Mouse (Mus musculus): ENCODE results near the gene Dcun1d5.
"Not testable (repeated sequence)": the region's sequence is repeated elsewhere in the genome, so short reads cannot be mapped to it uniquely, and the experiment has no call there.

Dcun1d5 gene

DNA sequence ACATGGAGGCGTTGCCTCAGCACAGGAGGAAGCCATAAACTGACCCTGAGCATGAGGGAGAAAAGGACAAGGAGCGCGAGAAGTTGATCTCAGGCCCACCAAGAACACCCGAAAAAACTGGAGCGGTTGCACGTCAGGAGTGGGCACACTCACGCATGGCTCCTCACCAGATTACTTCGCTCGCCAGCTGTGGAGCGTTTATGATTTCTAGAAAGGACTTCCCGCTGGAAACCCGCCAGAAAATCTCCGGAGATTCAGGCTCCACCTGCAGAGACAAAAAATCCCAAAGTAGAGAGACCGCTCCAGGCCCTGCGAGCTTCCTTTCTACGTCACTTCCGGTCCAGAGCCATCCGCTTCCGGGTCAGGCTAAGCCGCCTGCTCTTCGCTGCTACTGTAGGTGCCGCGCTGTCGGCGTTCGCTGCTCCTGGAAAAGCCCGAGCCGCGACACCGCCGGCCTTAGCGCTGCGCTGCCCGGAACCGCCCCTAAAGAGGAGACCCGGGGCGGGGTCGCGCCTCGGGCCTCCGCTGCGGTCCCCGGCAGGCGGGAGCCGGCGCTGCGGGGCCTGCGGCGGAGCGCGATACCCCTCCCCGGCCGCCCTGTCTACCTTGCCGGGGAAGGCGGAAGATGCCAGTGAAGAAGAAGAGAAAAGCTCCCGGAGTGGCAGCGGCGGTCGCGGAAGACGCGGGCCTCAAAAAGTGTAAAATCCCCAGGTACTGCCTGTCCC lies at the start of gene Dcun1d5, which contains the start of gene Dync2h1:
Gene Dcun1d5 (plus strand): TSS at position 349 of the 725 bp plus-strand sequence.
Gene Dync2h1 (minus strand): TSS at position 275 of the 725 bp plus-strand sequence.
- DNase-seq (ENCODE audit: low spot score): peak; percentile 93

DNA sequence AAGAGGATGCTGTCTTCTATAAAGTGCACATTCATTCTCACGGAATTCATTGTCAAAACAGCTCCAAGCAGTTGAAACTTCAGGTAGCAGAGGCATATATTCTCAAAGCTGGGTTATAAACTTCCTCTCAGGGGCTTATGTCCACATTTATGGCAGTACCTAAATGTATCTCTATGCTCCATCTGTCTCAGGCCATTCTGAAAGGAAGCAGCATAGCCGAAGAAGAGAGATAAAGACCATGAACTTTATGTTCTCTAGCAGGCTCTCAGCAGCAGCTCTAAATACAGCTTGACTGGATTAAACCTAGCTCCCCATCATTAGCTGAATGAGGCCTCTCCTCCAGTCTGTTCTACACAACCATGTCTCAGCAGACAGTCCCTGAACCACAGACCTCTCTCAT lies 29.9 kb upstream of the Dcun1d5 start:
- no peak for DNase-seq (ENCODE audit: low spot score)

DNA sequence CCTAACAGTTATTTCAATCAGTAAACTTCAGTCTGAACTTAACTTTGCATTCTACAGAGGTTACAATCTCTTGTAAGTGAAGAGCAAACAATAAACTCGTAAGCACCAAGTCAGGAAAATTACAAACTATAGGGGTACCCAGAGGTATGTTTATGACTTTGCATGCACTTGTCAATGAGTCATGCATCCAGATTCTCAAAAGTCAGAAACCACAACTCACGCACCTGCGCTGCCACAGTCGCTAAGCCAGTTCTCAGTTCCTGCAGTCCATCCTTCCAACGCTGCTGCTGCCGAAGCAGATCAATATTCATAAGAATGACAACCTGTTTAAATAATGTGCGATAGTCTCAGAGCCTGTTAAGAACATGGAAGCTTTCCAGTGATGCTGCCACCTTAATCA lies 25.7 kb upstream of the Dcun1d5 start:
- no peak for DNase-seq (ENCODE audit: low spot score)

DNA sequence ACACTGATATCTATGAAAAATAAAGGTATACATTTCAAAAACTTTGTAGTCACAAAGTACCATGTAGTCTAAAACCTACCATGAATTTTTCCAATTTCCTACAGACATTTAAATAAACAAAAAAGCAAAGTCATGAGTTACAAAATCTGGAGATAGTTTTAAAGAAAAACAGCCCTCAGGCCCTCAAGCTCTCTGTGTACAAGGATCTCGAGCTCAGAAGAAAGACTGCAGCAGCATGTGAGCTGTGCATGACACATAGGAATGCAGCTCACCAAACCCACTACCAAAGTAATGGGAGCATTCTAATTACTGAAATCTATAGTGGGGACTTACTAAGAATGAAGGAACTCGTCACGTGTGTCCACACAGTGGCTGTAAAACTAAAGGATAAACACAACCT lies 24.6 kb upstream of the Dcun1d5 start:
- DNase-seq (ENCODE audit: low spot score): no peak

DNA sequence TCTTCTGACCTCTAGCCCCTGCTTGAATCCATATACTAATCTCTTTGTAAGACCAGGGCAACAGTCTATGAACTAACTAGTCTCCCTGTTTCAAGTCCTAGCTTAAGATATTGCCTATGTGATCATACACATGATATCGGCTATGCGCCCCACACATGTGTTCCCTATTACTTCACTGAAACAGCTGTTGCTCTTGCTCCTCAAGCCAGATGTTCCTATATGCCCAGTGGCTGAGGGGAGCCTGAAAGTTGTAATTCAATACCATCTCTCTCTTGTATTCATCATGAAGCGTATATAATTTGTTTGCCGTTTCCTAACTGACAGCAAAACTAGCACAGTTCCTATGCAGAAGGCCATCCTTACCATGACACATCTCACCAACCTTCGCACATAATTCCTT lies 23.6 kb upstream of the Dcun1d5 start:
- DNase-seq (ENCODE audit: low spot score): peak; percentile 18

DNA sequence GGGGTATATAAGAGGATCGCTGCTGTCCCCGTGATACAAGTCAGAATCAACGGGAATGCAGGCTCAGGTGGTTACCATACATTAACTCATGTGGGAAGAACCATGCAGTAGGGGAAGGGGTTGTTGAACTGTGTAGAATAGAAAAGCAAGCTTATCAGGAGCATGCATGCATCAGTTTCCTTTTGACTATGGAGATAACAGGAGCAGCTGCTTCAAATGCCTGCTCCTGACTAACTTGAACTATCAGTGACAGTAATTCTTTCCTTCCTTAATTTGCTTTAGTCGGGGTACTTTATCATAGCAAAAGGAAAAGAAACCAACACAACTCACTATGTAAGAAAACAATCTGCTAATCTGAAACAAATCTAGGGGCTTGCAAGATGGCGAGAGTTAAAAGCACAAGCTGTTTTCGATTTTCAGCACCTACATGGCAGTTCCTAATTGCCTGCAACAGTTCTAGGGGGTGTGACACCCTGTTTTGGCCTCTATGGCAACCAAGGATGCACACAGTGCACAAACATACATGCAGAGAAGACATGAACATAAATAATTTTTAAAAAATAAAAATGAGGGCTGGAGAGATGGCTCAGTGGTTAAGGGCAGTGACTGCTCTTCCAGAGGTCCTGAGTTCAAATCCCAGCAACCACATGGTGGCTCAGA lies 16.9 kb upstream of the Dcun1d5 start:
- DNase-seq (ENCODE audit: low spot score): no peak

DNA sequence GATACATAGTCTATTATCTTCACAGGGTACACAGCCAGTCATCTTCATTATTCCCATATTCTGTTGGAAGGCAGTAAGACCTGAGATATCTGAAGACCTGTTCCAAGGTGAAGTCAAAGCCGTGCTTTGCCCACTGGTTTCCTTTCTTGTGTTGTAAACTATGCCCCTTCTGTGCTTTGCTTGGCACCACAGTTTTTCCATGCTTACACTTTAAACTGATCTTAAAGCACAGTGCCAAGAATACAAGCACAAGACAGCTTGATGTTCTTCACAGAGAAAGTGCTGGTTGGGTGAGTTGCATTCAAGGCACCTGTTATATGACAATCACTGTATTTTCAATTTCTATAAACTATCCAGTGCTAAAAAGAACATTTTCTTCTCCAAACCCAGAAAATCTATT lies 10.6 kb upstream of the Dcun1d5 start:
- no peak for DNase-seq (ENCODE audit: low spot score)

DNA sequence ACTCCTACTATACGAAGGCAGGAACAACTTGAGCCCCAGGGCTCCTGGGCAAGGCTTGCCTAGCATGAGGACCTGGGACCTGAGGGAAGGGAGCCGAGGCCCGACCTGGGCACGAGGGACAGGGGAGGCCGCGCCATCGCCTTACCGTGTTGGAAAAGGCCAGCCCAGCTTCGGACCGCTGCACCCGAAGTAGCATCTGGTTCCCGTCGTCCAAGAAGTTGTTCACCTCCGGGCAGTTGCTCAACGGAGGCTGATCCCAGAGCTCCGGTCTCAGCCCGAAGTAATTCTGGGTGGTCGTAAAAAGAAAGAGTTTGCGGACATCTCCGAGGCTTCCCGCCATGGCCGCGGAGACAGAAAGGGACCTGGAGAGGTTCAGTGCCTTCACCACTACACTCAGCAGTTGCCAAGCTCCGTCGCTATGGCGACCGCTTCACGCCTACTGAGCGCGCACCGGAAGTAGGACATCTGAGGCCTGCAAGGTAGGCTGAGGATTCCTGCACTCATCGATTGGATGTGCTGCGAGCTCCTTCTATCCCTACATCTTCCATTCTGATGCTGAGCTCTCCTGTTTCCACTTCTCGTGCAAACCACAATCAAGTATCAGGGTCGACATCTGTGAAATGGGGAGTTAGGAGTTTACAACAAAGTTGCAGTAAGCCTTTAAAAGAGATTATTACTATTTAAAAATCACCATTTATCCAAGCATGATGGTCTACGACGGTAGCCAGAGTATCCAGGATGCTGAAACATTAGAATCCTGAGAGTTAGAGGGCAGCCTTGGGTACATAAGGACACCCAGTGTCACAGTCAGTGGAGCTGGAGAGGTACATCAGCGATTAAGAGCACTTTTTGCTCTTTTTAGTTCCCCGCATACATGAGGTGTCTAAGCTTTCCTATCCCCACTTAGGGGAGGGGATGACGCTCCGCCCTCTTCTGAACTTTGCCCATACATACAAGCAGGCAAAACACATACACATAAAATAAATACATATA lies 7.4 kb upstream of the Dcun1d5 start:
- DNase-seq (ENCODE audit: low spot score): peak; percentile 95

DNA sequence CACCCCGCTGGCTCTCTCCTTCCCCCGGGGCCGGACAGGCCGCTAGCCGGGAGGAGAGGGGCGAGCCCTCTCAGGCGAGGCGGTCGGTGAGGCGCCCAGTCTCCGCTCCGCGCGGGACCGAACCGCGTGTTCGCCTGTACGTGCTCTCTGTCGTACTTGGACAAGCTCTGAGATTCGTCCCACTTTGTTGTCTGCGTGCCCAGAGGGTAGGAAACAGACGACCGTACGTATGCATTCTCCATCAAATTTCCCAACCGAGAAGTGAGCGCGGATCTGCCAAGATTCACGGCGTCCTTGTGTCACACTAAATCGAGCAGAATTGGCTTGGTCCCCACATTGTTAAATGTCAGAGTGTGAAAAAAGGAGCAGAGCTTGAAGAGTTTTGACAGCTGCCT lies 574 bp downstream of the Dcun1d5 start:
- peak; percentile 34 for DNase-seq (ENCODE audit: low spot score)

DNA sequence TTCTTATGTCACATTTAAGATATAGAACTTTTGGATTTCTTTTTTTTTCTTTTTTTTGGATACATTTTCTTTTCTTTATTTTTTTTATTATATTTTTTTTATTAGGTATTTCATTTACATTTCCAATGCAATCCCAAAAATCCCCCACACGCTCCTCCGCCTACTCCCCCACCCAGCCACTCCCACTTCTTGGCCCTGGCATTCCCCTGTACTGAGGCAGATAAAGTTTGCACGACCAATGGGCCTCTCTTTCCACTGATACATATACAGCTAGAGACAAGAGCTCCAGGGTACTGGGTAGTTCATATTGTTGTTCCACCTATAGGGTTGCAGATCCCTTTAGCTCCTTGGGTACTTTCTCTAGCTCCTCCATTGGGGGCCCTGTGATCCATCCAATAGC lies 6.4 kb downstream of the Dcun1d5 start:
- DNase-seq (ENCODE audit: low spot score): not testable (repeated sequence)

DNA sequence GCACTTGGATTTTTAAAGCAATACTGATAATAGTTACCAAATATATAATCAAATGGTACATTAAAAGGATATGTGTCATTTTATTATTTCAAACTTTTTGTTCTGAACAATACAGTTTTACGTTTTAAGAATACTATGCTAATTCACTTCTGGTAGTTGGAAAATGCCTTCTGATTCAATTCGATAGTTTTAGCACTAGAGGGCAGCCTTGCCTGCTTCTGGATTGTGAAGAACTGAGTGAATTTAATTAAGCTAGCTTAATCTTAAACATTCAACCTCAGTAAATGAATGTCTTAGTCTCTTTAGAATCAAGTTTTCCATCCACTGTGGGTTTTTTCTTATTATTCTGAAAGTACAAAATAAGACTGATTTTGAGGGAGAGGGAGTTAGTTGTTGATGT lies 31.9 kb downstream of the Dcun1d5 start:
- DNase-seq (ENCODE audit: low spot score): peak; percentile 60

DNA sequence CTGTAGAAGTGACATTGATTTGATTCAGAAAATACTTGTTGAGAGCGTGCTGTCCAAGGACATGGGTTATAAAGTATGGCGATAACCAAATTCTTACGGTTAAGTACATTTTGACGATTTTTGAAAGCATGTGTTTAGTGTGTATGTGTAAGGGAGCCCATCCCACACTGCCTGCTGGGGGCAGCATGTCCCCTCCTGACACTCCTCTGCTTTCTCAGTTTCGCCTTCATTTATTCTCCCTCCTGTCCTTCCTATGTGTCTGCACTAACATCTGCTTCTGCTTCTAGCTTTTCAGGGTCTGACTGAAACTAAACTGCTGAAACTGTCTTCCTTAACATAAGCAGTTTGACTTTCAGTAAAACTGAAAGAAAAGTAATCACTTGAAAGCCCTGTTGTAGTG lies 36.7 kb downstream of the Dcun1d5 start:
- DNase-seq (ENCODE audit: low spot score): no peak

DNA sequence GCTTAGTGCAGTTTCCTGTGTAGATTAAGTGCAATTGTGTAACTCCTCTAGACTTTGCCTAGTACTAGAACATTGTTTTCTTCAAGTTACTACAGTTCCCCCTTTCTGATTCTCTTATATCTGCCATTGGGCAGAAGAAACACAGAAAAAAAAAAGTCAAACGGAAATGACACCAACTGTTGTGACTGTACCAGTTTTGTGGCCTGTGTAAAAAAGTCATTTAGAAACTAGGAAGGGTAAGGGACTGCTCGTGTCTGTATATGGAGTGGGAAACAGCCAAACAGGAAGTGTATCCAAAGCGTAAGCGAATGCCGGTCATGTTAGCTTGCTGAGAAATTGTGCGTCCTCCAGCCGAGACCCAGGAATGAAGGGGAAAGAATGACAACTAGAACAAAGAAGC lies 37.1 kb downstream of the Dcun1d5 start:
- no peak for DNase-seq (ENCODE audit: low spot score)

DNA sequence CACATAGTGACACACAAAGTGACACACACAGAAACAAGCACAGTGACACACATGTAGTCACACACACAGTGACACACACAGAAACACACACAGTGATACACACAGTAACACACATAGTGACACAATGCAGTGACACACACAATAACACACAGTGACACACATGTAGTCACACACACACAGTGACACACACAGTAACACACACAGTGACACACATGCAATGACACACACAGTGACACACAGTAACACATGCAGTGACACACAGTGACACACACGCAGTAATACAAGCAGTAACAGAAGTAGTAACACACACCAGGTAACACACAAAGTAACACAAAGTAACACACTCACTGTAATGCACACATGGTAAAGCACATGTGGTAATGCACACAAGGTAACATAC lies 54.3 kb downstream of the Dcun1d5 start:
- no peak for DNase-seq (ENCODE audit: low spot score)

DNA sequence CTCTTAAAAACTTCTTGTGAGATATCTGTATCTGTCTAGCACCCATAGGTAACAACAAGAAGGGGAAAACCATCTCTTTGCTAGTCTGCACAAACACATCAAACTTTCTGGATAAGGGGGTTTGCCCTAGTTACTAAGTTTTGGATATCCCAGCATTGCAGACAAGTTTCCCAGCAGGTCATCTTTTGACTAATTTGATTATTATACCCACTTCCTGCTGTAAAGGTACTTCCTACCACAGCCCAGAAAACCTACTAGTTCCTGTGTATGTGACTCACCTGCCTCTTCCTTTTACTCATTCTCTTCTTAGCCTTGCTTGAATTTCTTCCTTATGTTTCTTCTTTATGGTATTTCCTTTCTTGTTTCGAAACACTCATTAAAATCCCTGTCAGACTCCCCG lies 55.6 kb downstream of the Dcun1d5 start:
- no peak for DNase-seq (ENCODE audit: low spot score)

DNA sequence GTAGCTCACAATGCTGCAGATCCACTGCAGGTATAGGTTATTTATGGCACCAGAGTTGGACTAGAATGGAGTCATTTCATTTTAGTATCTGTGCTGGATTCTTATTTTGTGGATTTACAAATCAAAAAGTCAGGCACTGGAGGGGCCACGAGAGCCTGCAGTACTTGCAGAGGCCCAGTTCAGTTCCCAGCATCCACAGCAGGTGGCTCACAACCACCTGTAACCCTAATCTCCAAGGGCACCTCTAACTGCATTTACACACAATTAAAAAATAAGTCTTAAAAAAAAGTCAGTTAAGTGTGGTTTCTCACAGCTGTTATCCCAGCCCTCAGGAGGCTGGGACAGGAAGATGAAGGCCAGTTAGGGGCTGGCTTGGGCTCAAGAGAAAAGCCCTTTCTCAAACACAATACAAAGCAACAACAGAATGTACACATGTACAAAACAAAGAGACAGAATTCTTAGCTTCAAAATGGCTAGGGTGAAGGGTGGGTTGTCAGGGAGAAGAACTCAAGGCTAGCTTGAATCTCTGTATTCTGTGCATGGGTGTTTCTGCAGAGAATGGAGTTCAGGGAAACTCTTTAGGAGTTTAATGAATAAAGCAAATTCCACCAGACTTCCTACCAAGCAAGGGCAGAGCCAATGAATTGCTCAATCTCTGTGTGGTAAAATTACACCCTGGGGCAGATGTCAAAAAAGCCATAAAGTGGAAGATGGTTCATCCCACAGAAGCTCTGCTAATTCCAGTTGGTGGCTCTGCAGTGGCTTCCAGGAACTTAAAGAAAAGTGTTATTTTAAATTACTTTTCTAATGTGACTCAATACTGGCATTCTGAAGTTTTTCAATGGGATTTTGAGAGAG lies 68.7 kb downstream of the Dcun1d5 start:
- peak; percentile 2 for DNase-seq (ENCODE audit: low spot score)

All from embryo, embryonic 10.5 days (tissue).